Mouse (Mus musculus) midbrain, embryonic 13.5 days (tissue): Measurements from ENCODE around the gene Rgl2. TPM values are rescaled to one million over a fixed set of nuclear protein-coding genes. Genes with fewer than 3 reads are reported as not detected.

Experiments used
- microRNA-seq: library from miRNA; unstranded; fragments of <30 nt; microRNA quantifications from one replicate; pipeline ENCODE4, GENCODE M21; 2016
- polyA plus RNA-seq: library from polyadenylated mRNA; unstranded; fragments of >200 nt; fragmentation: Nextera tagmentation; extraction: Ambion mirVana; gene quantifications from 2 replicates; pipeline ENCODE4 v1.2.1, GENCODE M21; 2015

Gene Rgl2
- polyA plus RNA-seq, 1 experiment from 2014 or later, result 56.9 TPM

Small RNAs within 50 kb of the gene (microRNA-seq; reads per million reads assigned to microRNA genes)
- gene Gm27740, result not detected

Other genes starting within 250 kb of the Rgl2 start
- 283 and 294 TPM in 2 replicates for gene Hnrnpm, start 242.7 kb upstream of the Rgl2 start, polyA plus RNA-seq
- gene March2, start 210.9 kb upstream of the Rgl2 start, polyA plus RNA-seq, result 54.4 and 55.8 TPM in 2 replicates
- gene Rab11b, start 169.0 kb upstream of the Rgl2 start, polyA plus RNA-seq, result 534 and 547 TPM in 2 replicates
- 14.3 and 17.1 TPM in 2 replicates for gene Angptl4, start 147.7 kb upstream of the Rgl2 start, polyA plus RNA-seq
- gene Kank3, start 119.0 kb upstream of the Rgl2 start, polyA plus RNA-seq, result 28.6 and 36.2 TPM in 2 replicates
- 704 and 707 TPM in 2 replicates for gene Rps28, start 105.0 kb upstream of the Rgl2 start, polyA plus RNA-seq
- 482 and 516 TPM in 2 replicates for gene Ndufa7, start 105.0 kb upstream of the Rgl2 start, polyA plus RNA-seq
- gene Cd320, start 86.5 kb upstream of the Rgl2 start, polyA plus RNA-seq, result 64.0 and 66.9 TPM in 2 replicates
- not detected in 2 replicates for gene Gm7029, start 55.7 kb upstream of the Rgl2 start, polyA plus RNA-seq
- gene Kifc1, start 38.9 kb upstream of the Rgl2 start, polyA plus RNA-seq, result 2.9 and 3.0 TPM in 2 replicates
- 0.40 and 0.52 TPM in 2 replicates for gene Platr17, start 24.4 kb upstream of the Rgl2 start, polyA plus RNA-seq
- 56.5 and 57.2 TPM in 2 replicates for gene Daxx, start 20.1 kb upstream of the Rgl2 start, polyA plus RNA-seq
- gene Tapbp, start 13.6 kb upstream of the Rgl2 start, polyA plus RNA-seq, result 18.1 and 19.6 TPM in 2 replicates
- gene Zbtb22, start 13.6 kb upstream of the Rgl2 start, polyA plus RNA-seq, result 20.3 TPM in 2 replicates
- gene Pfdn6, start 10.8 kb downstream of the Rgl2 start, polyA plus RNA-seq, result 193 and 195 TPM in 2 replicates
- gene Wdr46, start 11.1 kb downstream of the Rgl2 start, polyA plus RNA-seq, result 24.4 and 25.7 TPM in 2 replicates
- gene B3galt4, start 21.9 kb downstream of the Rgl2 start, polyA plus RNA-seq, result 12.4 and 13.6 TPM in 2 replicates
- 66.4 and 69.8 TPM in 2 replicates for gene Vps52, start 26.3 kb downstream of the Rgl2 start, polyA plus RNA-seq
- gene Rps18, start 26.5 kb downstream of the Rgl2 start, polyA plus RNA-seq, result 918 and 949 TPM in 2 replicates
- 13.5 and 16.0 TPM in 2 replicates for gene H2-K1, start 70.8 kb downstream of the Rgl2 start, polyA plus RNA-seq
- gene Ring1, start 95.1 kb downstream of the Rgl2 start, polyA plus RNA-seq, result 20.1 and 24.3 TPM in 2 replicates
- 80.5 and 91.7 TPM in 2 replicates for gene H2-Ke6, start 98.5 kb downstream of the Rgl2 start, polyA plus RNA-seq
- 176 and 180 TPM in 2 replicates for gene Slc39a7, start 102.1 kb downstream of the Rgl2 start, polyA plus RNA-seq
- gene Rxrb, start 102.3 kb downstream of the Rgl2 start, polyA plus RNA-seq, result 57.9 and 62.7 TPM in 2 replicates
- gene Col11a2, start 109.9 kb downstream of the Rgl2 start, polyA plus RNA-seq, result 2.1 and 2.5 TPM in 2 replicates
- gene H2-Oa, start 162.8 kb downstream of the Rgl2 start, polyA plus RNA-seq, result not detected in 2 replicates
- gene H2-DMa, start 190.0 kb downstream of the Rgl2 start, polyA plus RNA-seq, result 13.1 and 15.3 TPM in 2 replicates
- gene Brd2, start 193.1 kb downstream of the Rgl2 start, polyA plus RNA-seq, result 128 and 147 TPM in 2 replicates
- 0.14 and 0.32 TPM in 2 replicates for gene H2-DMb2, start 213.8 kb downstream of the Rgl2 start, polyA plus RNA-seq
- gene H2-DMb1, start 223.5 kb downstream of the Rgl2 start, polyA plus RNA-seq, result 0.43 TPM in 1 of 2 replicates, not detected in the other